Mouse (Mus musculus) CH12F3 (cell line): ENCODE results near the gene Rbp1.

Experiments
- in situ Hi-C: fragments of 300-500 bp; cut with MboI; formaldehyde crosslinking; loops from 2 replicates; pipeline ENCODE4 v1.14.3; 2020; ENCODE audit warnings: low sequenced_read_pairs

Rbp1 gene

GRCm38 (mm10) chr9:98490128-98490527 lies 67.4 kb downstream of the Rbp1 start:
- in situ Hi-C loops, result no loop called here

GRCm38 (mm10) chr9:98491071-98491470 lies 68.3 kb downstream of the Rbp1 start:
- in situ Hi-C loops, result no loop called here

GRCm38 (mm10) chr9:98492212-98492611 lies 69.5 kb downstream of the Rbp1 start:
- in situ Hi-C loops, result no loop called here

- in situ Hi-C loops, result no loop called here
Observed at GRCm38 (mm10) chr9:98492821-98493220, 70.1 kb downstream of the Rbp1 start.
